Mouse (Mus musculus) naive thymus-derived CD4-positive, alpha-beta T cell, adult 2 months (primary cell): ENCODE data around the gene Gprin2.

ENCODE experiments used
- DNase-seq: peaks from one replicate; pipeline ENCODE4 v3.0.0-alpha.2; 2011; ENCODE audit warnings: low read depth

The Gprin2 gene

GRCm38 (mm10) chr14:34207996-34208395, 6.5 kb upstream of the Gprin2 start:
- DNase-seq: no peak

- DNase-seq: no peak
These were observed 669 bp downstream of the Gprin2 start for GRCm38 (mm10) chr14:34200738-34201230.

GRCm38 (mm10) chr14:34196706-34197105, 4.7 kb downstream of the Gprin2 start:
- DNase-seq: no peak

GRCm38 (mm10) chr14:34195466-34195865, 6.0 kb downstream of the Gprin2 start:
- no peak for DNase-seq

- DNase-seq: no peak
These were observed 7.6 kb downstream of the Gprin2 start for GRCm38 (mm10) chr14:34193879-34194278.

GRCm38 (mm10) chr14:34190361-34190760, 11.1 kb downstream of the Gprin2 start:
- DNase-seq: no peak

- DNase-seq: peak; percentile 5
These were observed 12.8 kb downstream of the Gprin2 start for GRCm38 (mm10) chr14:34188629-34189028.

DNA sequence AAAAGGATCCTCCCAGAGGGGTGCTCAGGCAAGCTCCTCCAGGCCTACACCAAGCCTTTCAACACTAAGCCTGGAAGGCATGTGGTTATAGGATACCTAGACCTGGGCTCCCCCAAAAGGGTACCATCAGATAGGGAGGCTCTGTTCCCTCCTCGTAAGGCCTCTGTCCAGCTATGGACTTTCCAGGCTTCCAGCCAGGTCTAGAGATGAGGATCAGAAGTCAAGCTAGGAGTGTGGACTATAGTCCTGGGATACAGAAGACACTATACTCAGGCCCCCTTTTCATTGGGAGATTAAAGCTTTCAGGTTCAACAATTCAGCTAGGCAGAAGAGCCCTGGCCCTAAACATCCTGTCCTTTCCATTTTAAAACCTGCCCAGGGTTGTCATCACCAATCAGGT, 18.4 kb downstream of the Gprin2 start:
- DNase-seq: no peak

- DNase-seq: no peak
These were observed 22.1 kb downstream of the Gprin2 start for GRCm38 (mm10) chr14:34179351-34179750.

DNA sequence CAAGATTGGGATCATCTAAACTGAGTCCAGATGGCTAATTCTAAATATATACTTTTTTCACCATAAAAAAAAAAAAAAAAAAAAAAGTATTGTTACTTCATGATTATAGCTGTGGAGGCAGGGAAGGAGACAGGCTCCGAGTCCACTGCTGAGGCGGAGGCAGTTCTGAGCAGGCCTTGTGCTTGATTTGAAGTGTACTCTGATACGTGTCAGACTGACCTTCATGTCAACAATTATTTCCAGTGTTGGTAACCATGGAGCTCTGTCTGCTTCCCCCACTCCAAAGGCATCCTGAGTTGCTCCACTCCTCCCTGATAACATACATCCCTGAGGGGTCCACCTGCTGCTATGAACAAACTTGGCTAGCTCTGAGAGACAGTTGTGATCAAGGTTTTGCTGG, 30.3 kb downstream of the Gprin2 start:
- DNase-seq: no peak

GRCm38 (mm10) chr14:34155752-34156151, 45.7 kb downstream of the Gprin2 start:
- no peak for DNase-seq

DNA sequence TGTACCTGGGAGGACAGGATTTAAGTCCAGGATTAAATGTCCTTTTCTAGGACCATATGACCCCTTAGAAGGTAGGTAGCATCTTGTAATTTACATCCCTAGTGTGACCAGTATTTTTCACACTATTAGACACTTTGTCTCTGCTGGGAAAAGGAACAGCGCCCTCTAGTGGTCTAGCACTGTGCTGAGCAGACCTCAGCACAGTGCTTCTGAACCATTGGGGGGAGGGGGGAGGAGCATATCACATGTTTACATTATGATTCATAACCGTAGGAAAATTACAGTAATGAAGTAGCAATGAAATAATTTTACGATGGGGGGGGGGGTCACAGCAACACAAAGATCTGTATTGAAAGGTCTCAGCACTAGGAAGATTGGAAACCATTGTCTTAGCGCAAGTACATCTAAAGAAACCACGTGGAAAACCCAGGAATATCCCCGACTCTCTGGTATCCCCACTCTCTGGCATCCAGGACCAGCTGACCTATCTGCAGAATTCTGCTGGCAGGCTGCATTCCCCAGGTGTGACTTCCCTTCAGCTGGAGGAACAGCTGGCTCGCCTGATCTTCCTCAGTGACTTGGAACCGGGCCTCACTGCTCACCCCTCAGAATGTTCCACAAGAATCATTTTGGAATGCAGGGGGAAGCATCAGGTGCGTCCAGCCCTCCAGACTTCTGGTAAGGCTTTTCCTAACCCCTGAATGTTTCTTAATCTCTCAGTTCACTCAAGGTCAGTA, 46.7 kb downstream of the Gprin2 start:
- peak; percentile 18 for DNase-seq

GRCm38 (mm10) chr14:34152342-34152741, 49.1 kb downstream of the Gprin2 start, which contains the start of gene Npy4r:
Gene Npy4r (minus strand): TSS chr14:34152489.
- DNase-seq: no peak

DNA sequence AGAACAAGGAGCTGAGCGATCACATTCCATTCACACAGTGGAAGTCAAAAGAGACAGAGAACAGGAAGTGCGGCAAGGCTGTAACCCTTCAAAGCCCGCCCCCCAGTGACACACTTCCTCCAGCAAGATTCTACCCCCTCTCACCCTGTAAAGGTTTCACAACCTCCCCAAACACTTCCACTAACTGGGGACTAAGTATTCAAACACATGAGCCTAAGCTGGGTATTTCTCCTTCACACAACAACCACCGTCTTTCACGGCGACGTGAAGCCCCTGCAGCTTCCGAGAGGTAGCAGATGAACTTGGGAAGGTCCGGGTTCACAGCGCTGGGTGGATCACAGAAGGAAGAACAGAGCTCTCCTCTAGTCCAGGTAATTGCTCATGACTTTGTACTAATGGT, 58.5 kb downstream of the Gprin2 start:
- no peak for DNase-seq

DNA sequence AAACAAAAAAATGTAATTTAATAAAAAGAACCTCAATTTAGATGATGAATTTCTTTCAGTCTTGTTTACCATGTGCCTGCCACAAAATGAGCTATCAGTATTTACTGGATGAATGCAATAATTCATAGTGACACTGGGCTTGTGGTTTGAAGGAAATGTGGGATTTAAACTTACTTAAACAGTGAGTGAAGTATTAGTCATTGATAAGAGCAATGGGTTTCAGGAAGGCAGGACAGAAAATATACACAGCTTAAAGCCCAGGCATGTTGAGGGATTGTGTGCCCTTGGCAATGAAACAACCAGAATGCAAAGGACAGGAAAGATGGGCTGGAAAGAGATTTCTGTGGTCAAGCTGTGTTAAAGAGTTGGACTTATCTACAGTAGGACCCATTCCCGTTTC, 59.1 kb downstream of the Gprin2 start:
- DNase-seq: no peak

- no peak for DNase-seq
These were observed 61.5 kb downstream of the Gprin2 start for GRCm38 (mm10) chr14:34139671-34140664.
